Mouse (Mus musculus) spleen, postnatal 10 days (tissue): ENCODE measurements around the gene Cntd1.

Experiments used
- DNase-seq, 2 experiments: peaks; one replicate each; pipeline ENCODE4 v3.0.0; 2021 to 2022; ENCODE audit warnings: low spot score in 2 of 2

Gene Cntd1

DNA sequence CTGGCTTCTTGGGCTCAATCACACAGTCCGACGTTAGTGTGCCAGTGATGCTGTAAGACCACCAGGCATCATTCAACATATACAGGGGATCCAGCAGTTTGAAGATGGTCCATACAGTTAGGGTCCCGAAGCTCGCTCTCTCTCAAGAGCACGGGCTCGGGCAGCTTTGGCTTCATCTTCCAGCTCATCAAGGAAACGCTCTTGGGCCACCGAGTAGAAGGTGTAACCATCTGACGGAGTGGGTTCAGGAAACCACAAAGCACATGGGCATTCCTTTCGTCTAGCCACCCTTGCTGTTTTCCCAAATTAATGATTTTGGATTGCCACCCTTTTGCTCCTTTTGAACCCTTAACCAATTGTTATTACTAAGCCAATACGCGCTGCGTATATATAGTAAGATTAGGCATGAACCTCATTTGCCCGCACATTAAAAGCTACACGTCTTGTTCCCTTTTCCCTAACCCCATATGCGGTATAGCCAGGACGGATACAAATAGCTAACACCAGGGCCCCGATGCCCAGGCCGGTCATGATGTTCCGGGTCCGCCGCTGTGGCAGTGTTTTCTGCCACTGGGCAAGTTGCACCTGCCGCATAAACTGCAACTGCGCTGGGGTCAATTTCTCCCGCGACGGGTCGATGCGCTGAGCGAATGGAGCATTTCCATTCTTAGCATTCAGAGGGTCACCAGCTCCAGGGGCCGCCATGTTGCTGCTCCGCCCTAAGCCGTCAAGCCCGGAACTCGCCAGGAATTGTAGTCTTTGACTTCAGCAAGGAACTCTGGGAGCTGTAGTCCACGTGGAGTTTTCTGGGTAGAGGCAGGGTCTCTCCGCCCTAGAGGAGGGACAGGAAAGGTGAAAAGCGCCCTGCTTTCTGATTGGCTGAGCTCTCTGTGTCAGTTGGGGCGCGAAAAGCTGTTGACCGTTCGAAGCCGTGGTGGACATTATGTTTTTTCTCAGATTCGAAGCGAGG, at the start of gene Cntd1, which contains the start of gene Coa3:
Gene Cntd1, plus strand, starts transcription at position 790 of the 970 bp plus-strand sequence.
Gene Coa3, minus strand, starts transcription at position 892 of the 970 bp plus-strand sequence.
- peak; percentile 73 to 85 for DNase-seq

DNA sequence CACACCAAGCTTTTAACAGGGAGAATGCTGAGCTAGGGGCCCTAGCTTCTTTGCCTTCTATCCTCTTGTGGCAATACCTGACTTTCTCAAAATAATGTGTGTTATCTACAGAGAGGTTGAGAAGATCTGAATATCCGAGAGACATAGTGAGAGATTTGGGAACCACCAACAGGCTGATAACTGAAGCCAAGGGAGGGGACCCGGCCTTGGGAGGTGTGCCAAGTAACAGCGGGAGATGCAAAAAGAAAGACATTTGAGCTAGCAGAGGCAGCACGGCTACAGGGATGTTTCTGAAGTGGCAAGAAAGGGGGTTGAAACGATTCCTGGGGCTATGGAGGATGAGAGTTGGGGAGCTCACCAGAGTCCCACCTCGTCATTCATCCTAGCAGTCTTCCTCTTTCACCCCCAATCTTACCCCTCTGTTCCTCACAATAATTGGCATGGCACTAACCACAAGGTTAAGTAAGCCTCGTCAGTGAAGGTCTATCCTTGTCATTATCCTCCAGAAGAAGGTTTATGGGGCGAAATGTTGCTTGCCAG, 49.4 kb upstream of the Cntd1 start:
- DNase-seq = no peak

DNA sequence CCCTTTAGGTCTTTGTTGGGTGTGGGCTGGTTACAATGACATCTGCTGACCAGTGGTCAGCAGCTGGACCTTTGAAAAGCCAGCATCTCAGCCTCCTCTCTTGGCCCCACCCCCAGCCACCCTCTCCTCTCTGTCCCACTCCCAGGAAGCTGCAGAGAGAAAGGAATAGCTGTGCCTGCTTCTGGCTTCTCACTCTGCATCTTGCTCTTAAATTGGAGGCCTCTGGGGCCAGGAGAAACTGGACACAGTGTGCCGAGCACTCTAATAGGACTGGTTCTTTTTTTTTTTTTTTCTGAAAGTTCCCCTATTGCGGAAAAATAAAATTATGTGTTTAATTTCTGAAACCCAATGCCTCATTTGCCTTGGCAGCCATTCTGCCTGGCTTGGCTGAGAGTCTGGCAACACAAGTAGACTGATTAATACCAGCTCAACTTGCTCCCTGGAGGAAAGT, 48.7 kb upstream of the Cntd1 start:
- DNase-seq = no peak

DNA sequence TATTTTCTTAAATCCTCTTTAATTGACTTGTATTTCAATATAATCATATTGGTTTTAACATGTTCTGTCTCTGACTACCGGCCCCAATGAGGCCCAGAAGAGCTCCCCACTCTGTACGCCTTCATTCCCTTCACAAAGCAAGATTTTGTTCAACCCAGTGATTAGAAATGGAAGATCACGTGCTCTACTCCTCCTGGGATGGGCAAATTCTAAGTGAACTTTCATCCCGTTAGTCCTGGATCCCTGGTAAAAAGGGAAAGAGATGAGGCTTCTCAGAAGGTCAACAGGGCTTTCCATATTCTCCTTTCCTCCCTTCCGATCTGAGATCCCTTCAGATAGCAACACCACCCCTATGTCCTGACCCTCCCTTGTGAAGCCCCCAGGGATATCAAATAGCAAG, 48.3 kb upstream of the Cntd1 start:
- no peak for DNase-seq

DNA sequence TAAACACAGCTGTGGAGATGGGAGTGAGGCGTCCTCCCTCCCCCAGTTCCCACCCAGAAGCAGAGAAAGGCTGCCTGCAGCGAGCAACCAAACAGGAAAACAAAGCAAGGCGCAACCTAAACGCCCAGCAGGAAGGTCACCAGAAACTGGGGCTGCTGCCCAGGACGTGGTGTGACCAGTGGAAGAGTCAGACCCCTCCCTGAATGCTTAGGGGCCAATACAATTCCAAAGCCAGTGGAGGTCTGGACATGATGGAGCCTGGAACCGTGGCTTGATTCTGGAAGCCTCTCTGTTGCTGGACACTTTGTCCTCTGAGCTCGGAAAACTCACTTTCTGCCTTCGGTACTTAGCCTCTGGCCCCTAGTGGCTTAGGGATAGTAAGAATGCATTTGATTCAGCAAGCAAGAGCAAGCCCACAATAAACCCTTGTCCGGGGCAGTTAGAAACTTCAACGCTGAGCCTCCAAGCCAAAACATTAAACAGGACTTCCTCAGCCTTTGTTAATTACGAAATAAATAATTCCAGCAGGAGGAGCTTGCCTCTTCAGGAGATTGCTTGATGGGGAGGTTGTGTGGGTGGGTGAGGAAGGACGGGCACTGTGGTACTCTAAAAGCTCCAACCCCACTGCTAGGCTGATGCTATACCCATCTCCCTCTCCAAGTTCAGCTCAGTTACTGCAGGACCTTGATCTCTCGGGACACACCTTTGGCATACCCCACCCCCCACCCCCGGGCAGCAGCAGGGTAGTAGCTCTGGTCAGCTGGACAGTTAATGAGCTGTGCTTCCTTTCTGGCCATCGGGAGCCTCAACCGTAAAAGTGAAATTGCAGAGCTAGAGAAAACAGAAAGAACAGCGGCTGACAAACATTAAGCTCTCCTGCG, 47.6 kb upstream of the Cntd1 start:
- no peak for DNase-seq

DNA sequence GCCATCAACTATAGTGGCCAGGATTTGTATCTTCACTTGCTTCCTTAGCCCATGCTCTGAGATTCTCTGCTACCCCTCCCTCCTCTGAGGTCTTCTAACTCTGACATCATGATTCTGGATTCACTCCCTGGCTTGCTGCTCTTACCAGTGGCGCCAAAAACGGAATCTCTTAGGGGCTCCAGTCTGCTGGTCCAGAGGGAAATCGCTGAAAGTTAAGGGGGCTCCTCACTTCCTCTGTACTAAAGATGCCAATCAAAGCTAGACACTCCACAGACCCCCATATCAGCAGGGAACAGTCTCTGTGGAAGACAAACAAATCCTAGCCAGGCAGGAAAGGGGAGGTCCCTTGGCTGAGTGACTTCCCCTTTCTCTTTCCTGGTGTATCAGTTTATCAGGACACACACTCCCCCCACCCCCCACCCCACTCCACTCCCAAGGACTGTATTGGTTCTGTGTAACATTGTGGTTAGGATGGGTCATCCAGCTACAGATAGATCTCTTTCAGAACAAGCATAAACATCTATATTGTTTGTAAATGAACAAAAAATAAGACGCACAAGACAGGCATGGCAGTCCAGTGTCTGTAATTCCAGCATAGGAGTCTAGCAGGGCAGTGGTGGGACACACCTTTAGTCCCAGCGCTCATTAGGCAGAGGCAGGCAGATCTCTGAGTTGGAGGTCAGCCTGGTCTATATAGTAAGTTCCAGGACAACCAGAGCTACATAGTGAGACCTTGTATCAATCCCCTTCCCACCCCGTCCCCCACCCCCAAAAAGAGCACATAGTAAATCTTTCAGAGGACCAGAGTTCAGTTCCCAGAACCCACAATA, 46.6 kb upstream of the Cntd1 start:
- no peak for DNase-seq

DNA sequence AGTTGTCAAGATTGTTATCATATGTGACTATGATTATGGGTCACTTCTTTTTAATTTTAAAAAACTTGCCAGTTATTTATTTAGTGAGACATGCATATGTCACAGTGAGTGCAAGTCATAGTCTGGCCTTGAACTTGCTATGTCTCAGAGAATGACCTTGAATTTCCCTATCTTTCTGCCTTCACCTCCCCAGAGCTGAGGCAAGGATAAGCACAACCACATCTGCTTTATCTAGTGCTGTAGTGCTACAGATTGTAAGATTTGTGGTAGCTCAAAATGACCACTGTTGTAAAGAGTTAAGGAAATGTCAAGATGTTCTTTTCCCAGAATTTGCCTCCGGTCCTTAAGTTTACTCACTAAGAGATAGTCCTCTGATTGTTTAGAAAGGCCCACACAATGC, 45.6 kb upstream of the Cntd1 start:
- no peak for DNase-seq

DNA sequence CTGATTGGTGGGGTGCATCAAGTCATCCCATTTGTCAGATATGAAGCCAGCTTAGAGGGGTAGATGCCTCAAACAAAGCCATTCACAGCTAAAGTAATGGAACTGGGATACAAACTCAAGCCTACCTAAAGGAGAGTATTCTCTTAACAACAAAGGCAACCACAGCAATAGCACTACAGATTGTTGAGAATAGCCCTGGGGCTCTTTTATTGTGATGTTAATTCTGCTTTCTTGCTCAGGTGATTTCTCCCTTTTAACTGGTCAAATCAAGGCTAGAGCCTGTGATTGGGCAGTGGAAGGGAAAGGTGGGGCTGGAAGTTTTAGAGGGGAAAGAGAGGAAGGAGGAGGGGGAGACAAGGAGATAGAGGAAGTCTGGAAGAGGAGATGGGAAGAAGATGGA, 44.7 kb upstream of the Cntd1 start:
- DNase-seq = no peak

DNA sequence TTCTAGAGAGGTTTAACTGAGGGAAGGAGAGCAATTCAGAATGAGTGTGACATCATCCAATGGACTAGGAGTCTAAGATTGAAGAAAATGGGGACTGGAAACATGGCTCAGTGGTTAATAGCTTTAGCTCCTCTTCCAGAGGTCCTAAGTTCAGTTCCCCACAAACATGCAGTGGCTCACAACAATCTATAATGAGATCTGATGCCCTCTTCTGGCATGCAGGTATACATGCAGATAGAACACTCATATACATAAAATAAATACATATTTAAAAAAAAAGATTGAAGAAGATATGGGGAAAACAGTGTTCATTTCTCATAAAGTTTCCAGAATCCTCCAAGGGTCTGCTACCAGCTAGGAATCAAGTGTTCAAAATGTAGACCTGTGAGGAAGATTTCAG, 43.4 kb upstream of the Cntd1 start:
- DNase-seq = no peak

DNA sequence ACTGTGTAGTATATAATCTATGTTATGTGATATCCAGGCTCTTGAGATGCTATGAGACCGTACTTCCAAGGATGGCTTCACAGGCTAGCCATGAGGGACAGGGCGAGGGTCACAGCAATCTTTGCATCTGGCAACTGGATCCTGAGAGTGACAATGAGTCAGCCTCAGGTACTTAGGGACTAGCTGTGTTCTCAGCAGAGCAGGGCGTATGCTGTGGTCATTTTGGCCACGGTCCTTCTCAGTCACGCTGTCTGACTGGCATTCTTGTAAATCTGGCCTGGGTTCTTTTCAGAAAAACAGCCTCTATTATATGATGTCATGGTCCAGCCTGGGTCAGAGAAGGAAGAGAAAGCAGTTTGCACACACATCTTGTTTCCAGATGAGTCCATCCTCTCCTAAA, 42.0 kb upstream of the Cntd1 start:
- DNase-seq = no peak

DNA sequence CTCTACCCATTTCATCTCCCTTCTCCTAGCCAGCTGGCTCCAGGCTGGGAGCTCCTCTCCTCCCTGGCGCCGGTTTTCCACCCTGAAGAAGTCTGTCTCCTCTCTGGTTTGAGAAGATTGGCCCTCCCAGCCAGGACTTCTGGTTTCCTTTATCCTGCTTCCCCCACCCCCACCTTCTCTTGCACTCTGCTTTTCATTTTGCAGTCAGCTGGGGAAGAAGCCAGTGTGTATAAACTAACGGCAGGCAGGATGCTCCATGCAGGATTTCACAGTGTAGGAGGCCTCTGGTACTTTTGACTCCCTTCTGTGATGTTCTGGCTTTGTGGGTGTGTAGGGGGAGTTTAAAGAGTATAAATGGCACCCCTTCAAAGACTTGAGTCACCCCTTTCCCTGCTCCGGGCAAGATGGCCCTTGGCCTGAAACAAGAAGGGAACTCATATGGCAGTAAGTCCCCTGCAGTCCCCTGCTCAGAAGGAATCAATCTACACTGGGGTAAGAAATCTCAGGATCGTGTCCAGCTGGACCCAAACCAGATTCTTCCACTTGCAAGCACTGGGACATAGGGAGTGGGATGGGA, 40.7 kb upstream of the Cntd1 start:
- no peak for DNase-seq

DNA sequence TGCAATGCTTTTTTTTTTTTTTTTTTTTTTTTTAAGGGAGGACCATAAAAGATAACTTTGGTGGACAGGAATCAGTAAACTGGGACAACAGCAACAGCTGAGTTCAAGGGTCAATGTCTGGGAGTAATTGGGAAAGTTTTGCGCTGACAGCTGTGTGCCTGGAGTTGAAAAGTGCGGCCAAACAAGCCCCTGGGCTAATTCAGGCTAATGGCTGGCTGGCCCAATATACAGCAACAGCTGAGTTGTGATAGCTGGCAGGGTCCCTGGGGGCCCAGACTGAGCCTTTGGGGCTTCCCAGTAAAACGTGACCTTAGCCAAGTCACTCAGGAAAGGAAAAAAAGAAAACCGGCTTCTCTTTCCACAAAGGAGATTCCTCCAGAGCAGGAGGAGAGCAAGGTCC, 33.7 kb upstream of the Cntd1 start:
- no peak for DNase-seq

DNA sequence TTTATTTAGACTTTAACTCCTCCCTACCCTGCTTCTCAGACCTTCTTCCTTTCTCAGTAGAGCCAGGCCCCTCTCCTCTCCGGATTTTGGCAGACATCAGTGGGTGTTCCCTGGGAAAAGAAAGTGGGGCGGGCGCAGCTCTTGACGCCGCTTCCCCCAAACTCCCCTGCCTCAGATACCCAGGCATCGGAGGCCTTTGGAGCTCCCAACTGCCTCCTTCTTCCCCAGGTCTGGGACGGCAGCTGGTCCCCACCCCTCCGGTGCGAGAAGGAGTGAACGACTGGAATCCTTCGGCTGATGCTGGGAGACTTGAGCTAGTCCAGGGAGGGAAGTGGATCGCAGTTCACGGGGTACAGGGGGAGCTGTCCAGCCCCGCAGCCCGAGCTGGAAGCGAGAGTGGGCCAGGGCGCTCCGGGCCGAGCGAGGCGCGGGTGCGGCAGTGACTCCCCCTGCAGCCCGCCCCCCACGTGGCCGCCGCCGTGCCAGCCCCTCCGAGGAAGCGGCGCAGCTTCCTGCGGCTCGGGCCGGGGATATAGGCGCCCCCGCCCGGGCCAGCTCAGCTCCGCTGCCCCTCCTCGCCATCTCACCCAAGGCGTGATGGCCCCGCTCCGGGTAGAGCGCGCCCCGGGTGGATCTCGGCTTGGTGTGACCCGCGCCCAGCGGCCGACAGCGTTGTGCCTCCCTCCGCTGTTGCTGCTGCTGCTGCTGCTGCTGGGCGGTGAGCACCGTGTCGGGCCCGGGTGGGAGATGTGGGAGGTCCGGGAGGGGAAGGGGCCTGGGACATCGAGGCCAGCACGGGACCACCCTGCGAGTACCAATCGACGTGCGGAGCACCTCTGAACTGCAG, 32.7 kb upstream of the Cntd1 start, which contains the start of gene Ramp2:
Gene Ramp2, plus strand, starts transcription at position 174 of the 847 bp plus-strand sequence.
- peak in 1 of 2 experiments; percentile 44 for DNase-seq

DNA sequence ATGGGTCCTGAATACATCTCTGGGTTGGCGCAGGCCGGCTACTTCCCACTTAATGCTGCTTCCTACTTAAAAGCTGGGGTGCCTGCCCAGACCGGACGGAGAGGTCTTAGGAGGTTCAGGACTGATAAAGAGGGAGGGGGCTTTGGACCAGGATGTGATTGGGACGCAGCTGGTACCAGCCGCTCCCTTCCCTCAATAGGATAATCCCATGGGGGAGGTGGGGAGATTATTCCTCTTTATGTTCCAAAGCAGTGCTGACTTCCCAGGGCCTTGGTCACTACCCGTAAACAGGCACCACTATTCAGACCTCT, 32.2 kb upstream of the Cntd1 start:
- no peak for DNase-seq

DNA sequence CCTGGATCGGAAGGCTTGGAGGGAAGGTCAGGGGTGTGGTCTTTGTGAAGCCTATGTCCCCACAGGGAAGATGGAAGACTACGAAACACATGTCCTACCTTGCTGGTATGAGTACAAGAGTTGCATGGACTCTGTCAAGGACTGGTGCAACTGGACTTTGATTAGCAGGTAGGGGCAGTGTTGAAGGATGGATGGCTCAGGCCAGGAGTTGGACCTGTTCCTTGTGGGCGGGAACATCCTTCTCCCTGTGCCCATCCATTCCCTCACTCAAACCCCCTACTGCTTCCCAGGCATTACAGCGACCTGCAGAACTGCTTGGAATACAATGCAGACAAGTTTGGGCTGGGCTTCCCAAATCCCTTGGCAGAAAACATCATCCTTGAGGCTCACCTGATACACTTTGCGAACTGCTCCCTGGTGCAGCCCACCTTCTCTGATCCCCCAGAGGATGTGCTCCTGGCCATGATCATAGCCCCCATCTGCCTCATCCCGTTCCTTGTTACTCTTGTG, 31.2 kb upstream of the Cntd1 start:
- no peak for DNase-seq

DNA sequence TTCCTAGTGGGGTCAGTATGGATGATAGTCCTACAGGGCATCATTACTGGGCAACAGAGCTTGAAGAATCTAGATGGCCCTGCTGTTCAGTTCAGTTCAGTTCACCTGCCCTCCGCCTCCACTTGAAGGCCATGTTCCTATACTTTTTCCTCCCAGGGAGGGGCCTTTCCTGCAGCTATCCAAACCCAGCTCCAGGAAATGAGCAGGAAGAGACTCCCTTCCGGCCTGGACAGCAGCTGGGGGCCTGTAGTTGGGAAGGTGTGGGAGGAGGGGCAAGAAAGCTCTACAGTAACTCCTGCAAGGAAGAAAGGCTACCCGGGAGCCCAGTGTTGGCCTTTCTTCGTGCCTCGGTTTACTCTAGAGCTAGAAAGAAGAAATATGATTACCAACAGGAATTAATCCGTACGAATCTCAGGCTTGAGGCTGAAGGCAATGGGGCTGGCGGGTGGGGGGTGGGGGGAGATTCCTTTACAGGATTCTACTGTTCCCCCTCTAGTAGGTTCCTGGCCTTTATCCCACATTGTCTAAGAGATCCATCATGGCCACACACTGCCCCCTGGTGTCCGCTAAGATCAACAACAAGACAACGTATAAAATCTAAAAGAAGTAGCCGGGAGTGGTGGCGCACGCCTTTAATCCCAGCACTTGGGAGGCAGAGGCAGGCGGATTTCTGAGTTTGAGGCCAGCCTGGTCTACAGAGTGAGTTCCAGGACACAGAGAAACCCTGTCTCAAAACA, 30.4 kb upstream of the Cntd1 start:
- peak; percentile 50 to 77 for DNase-seq

DNA sequence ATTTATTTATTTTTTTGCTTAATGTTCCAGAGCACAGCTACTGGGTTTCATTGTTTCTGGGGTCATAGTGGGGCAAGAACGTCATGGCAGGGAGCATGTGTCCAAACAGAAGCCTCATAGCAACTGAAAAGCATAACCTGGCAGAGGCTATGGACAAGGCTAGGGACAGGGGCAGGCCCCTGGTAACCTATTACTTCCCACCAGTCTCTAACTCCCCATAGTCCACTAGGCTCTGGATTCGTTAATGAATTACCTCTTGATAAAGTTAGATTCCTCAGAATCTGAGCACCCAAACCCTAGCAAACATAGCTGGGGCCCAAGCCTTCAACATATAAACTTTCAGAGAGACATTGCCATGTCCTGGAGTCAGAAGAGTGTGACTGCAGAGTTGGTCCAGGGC, 27.8 kb upstream of the Cntd1 start:
- no peak for DNase-seq

DNA sequence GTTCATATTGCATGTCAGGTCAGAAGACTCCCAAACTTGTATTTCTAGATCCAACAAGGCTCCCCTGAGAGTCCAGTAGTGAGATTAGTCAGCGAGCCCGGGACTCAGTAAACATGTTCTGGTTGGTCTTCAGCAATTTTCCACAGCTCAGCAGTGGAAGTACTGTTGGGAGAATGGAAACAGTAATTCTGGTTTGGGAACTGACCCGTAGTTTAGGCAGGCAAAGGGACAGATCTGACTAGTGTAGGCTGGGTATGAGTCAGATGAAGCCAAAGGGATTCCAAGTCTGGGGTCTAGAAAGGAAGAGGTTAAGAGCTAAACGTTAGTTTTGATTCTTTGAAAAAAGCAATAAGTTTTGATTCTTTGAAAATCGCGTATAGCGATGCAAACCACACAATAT, 25.9 kb upstream of the Cntd1 start:
- no peak for DNase-seq
